Mouse (Mus musculus) skeletal muscle tissue, adult 2 months (tissue): Measurements from ENCODE around the gene Phactr2.

ENCODE experiments used
- DNase-seq: peaks from one replicate; pipeline ENCODE4 v3.0.0-alpha.2; 2012; ENCODE audit warnings: low read depth, low spot score

Gene Phactr2

DNA sequence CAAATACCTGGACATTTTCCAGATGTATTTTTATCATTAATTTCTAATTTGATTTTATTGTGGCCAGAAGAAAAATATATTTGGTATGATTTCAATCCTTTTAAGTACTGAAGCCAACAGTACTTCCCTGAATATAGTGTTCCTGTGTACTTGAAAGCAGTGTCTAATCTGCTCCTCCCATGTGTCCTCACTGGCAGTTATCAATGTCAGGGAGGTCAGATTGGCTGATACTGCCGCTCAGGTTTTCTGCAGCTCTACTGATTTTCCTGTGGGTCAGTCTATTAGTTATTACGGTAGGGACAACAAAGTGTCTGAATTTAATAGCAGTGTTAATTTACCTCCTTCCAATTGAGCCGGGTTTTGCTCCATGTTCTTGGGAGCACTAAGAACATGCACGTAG is 312.2 kb downstream of the Phactr2 start:
- DNase-seq = no peak

DNA sequence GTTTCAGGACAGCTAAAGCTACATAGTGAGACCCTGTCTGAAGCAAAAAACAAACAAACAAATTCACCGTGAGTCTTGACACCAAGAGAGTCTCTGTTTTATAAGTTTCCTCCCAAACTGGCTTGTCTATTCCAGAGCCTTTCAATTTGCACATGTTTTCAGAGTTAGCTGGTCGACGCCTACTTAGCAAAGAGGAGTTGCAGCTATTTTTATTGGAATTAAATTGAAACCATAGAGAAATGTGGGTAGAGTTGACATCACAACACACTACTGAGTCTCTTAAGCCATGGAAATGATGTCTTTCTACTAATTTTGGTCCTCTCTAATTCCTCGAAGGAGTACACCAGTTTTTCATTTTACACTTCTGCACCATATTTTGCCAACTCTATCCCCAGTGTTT is 313.3 kb downstream of the Phactr2 start:
- DNase-seq = no peak
